Mouse (Mus musculus) neural tube, embryonic 13.5 days (tissue): ENCODE measurements at regions not wholly inside any gene's neighbourhood (a gene's known extent, or its start where the extent isn't known, plus 50 kb on each side); places are given as distances from the start of the nearest gene placed in this dataset.

Experiments
- ATAC-seq: fragments of 200-750 bp; cut with Nextera tagmentation; 2 replicates; pipeline ENCODE4 v1.8.0; 2017; ENCODE audit warnings: low read depth, mild to moderate bottlenecking, moderate TSS enrichment, moderate library complexity
- H3K27ac ChIP-seq: fragments of 300-500 bp; sonication (generic); replicated peaks from 2 replicates; pipeline ENCODE4 v1.5.1; 2015; ENCODE audit warnings: moderate library complexity, mild to moderate bottlenecking, inconsistent platforms
- H3K27me3 ChIP-seq: fragments of 300-500 bp; sonication (generic); 2 replicates; pipeline ENCODE4 v1.6.1; 2015; ENCODE audit warnings: mild to moderate bottlenecking, inconsistent platforms
- H3K36me3 ChIP-seq: fragments of 300-500 bp; sonication (generic); 2 replicates; pipeline ENCODE4 v1.6.1; 2015; ENCODE audit warnings: mild to moderate bottlenecking, inconsistent platforms
- H3K4me1 ChIP-seq: fragments of 300-500 bp; sonication (generic); replicated peaks from 2 replicates; pipeline ENCODE4 v1.6.1; 2015; ENCODE audit warnings: inconsistent platforms
- H3K4me2 ChIP-seq: fragments of 300-500 bp; sonication (generic); 2 replicates; pipeline ENCODE4 v1.6.1; 2015; ENCODE audit warnings: inconsistent platforms, mild to moderate bottlenecking, moderate library complexity
- H3K4me3 ChIP-seq: fragments of 300-500 bp; sonication (generic); 2 replicates; pipeline ENCODE4 v1.5.1; 2015; ENCODE audit warnings: mild to moderate bottlenecking, inconsistent platforms
- H3K9ac ChIP-seq: fragments of 300-500 bp; sonication (generic); 2 replicates; pipeline ENCODE4 v1.6.1; 2015; ENCODE audit warnings: moderate library complexity, mild to moderate bottlenecking, inconsistent platforms
- H3K9me3 ChIP-seq: fragments of 300-500 bp; sonication (generic); 2 replicates; pipeline ENCODE4 v1.6.1; 2016; ENCODE audit warnings: inconsistent platforms
- WGBS: fragments of 180-500 bp; shearing (Covaris S2); methylation state at CpG from one replicate; pipeline ENCODE4 v1.1.7; 2015; 5-methylcytosine and 5-hydroxymethylcytosine counted together

GRCm38 (mm10) chr14:76816666-76817065, 219.9 kb upstream of the Ccdc122 start:
- Histone ChIP-seq H3K4me2 (no peak overlapping the region), H3K27ac (no peak overlapping the region), H3K27me3 (no peaks in the 10 kb centered on the region), H3K4me1 (peaks cover 31% of the 10 kb centered on the region), H3K36me3 (no peaks in the 10 kb centered on the region), H3K9ac (no peak overlapping the region), H3K9me3 (no peaks in the 10 kb centered on the region), H3K4me3 (no peak overlapping the region)
- no peak for ATAC-seq
- WGBS: 81% methylated on average over 2 of the region's 2 CpGs

- ATAC-seq: no peak
- WGBS: 75% methylated on average over 14 of the region's 14 CpGs
- H3K27me3 ChIP-seq: no peaks in the 10 kb centered on the region
These were observed 224.3 kb upstream of the Ccdc122 start for GRCm38 (mm10) chr14:76812155-76812875.

GRCm38 (mm10) chr14:76810697-76811589, 225.6 kb upstream of the Ccdc122 start:
- no peak overlapping the region for H3K9ac ChIP-seq
- H3K36me3 ChIP-seq: no peaks in the 10 kb centered on the region
- H3K4me2 ChIP-seq: peak overlapping the region; percentile 17; the same call in 1 of the 2 replicates
- no peak overlapping the region for H3K27ac ChIP-seq
- ATAC-seq: no peak
- no peaks in the 10 kb centered on the region for H3K9me3 ChIP-seq
- H3K4me3 ChIP-seq: no peak overlapping the region
- 36% methylated on average over 21 of the region's 21 CpGs for WGBS
- 0 out of 2 replicates have a peak, but pooled peaks cover 6% of the 10 kb centered on the region for H3K4me1 ChIP-seq
- no peaks in the 10 kb centered on the region for H3K27me3 ChIP-seq

More at GRCm38 (mm10) chr14:76812155-76812875, 224.3 kb upstream of the Ccdc122 start:
- 0 out of 2 replicates have a peak, but pooled peaks cover 6% of the 10 kb centered on the region for H3K4me1 ChIP-seq
- H3K36me3 ChIP-seq: no peaks in the 10 kb centered on the region
- H3K27ac ChIP-seq: no peak overlapping the region
- H3K9me3 ChIP-seq: no peaks in the 10 kb centered on the region
- no peak overlapping the region for H3K9ac ChIP-seq
- H3K4me2 ChIP-seq: no peak overlapping the region
- no peak overlapping the region for H3K4me3 ChIP-seq

DNA sequence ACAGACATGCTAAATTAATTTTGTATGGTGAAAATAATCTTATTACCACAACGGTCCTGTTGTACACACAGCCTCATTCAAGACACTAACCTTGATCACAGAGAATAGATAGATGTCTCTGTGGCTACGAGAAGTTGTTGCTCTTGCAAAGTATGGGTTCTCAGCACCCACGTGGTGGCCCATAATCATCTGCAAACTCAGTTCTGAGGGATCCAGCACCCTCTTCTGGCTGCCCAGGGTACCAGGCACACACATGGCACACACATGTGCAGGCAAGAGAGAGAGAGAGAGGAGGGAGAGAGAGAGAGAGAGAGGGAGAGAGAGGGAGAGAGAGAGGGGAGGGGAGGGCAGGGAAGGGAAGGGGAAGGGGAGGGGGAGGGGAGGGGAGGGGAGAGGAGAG, 226.5 kb upstream of the Ccdc122 start:
- H3K9ac ChIP-seq: no peak overlapping the region
- no peaks in the 10 kb centered on the region for H3K27me3 ChIP-seq
- H3K4me3 ChIP-seq: no peak overlapping the region
- H3K27ac ChIP-seq: no peak overlapping the region
- H3K36me3 ChIP-seq: no peaks in the 10 kb centered on the region
- H3K9me3 ChIP-seq: no peaks in the 10 kb centered on the region
- WGBS: 89% methylated on average over 3 of the region's 3 CpGs
- no peak overlapping the region for H3K4me2 ChIP-seq
- ATAC-seq: no peak
- H3K4me1 ChIP-seq: 0 out of 2 replicates have a peak, but pooled peaks cover 6% of the 10 kb centered on the region

DNA sequence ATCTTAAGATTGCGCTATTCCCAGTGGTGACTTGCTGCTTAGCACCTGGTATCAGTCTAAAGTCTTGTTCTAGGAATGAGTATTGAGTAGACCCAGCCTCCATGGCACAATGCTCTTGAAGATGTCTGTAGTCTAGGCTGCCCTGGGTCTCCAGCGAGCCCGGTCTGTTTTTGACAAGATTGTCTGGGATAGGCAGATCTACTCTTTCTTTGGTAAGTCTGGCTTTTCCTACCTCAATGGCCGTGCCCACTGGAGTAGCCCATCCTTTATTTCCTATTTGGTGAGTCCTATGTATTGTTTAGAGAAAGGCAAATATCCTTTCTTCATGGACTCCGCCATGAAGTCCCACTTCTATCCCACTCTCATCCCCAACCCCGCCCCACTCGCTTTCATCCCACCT, 227.2 kb upstream of the Ccdc122 start:
- H3K4me3 ChIP-seq: no peak overlapping the region
- H3K4me1 ChIP-seq: 0 out of 2 replicates have a peak, but pooled peaks cover 6% of the 10 kb centered on the region
- ATAC-seq: no peak
- H3K36me3 ChIP-seq: no peaks in the 10 kb centered on the region
- H3K27ac ChIP-seq: no peak overlapping the region
- H3K9me3 ChIP-seq: no peaks in the 10 kb centered on the region
- no peak overlapping the region for H3K4me2 ChIP-seq
- H3K9ac ChIP-seq: no peak overlapping the region
- H3K27me3 ChIP-seq: no peaks in the 10 kb centered on the region
- 94% methylated on average over 7 of the region's 7 CpGs for WGBS

GRCm38 (mm10) chr14:76805151-76805785, 231.3 kb upstream of the Ccdc122 start:
- peaks cover under 1% of the 10 kb centered on the region for H3K4me1 ChIP-seq
- H3K9ac ChIP-seq: no peak overlapping the region
- no peaks in the 10 kb centered on the region for H3K36me3 ChIP-seq
- WGBS: 56% methylated on average over 13 of the region's 13 CpGs
- H3K9me3 ChIP-seq: no peaks in the 10 kb centered on the region
- no peak overlapping the region for H3K27ac ChIP-seq
- no peaks in the 10 kb centered on the region for H3K27me3 ChIP-seq
- H3K4me3 ChIP-seq: no peak overlapping the region
- no peak overlapping the region for H3K4me2 ChIP-seq
- ATAC-seq: no peak

- no peak for ATAC-seq
- Histone ChIP-seq H3K27ac (no peak overlapping the region), H3K27me3 (no peaks in the 10 kb centered on the region), H3K9me3 (no peaks in the 10 kb centered on the region), H3K4me1 (peaks cover 7% of the 10 kb centered on the region), H3K36me3 (no peaks in the 10 kb centered on the region), H3K4me3 (no peak overlapping the region), H3K4me2 (no peak overlapping the region), H3K9ac (no peak overlapping the region)
- 72% methylated on average over 6 of the region's 6 CpGs for WGBS
These were observed 232.0 kb upstream of the Ccdc122 start for GRCm38 (mm10) chr14:76804447-76805150.

DNA sequence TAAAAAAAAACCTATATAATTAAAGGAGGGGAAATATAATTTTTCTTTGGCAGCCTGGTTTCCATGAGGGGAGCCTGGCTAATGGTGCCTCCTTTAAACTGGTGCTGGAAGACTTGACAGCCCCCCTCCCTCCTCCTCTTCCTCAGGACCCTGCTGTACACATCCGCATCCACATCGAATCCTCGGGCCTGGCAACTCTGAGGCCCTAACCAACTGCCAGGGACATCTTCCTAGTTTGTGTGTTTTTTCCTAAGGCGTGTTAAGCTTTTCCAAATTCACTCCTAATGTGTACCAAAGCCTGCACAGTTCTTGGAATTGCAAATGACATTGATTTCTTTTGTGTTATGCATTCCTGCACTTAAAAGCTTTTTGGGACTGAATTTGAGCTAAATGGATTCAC, 236.4 kb upstream of the Ccdc122 start:
- no peak overlapping the region for H3K4me2 ChIP-seq
- H3K4me3 ChIP-seq: no peak overlapping the region
- no peak for ATAC-seq
- WGBS: 60% methylated on average over 4 of the region's 4 CpGs
- H3K27ac ChIP-seq: no peak overlapping the region
- H3K4me1 ChIP-seq: peaks cover 17% of the 10 kb centered on the region
- H3K36me3 ChIP-seq: no peaks in the 10 kb centered on the region
- no peak overlapping the region for H3K9ac ChIP-seq
- H3K27me3 ChIP-seq: no peaks in the 10 kb centered on the region
- H3K9me3 ChIP-seq: no peaks in the 10 kb centered on the region

- Histone ChIP-seq H3K4me3 (no peak overlapping the region), H3K9me3 (no peaks in the 10 kb centered on the region), H3K4me2 (no peak overlapping the region), H3K27me3 (no peaks in the 10 kb centered on the region), H3K9ac (no peak overlapping the region), H3K4me1 (peaks cover 17% of the 10 kb centered on the region), H3K27ac (no peak overlapping the region), H3K36me3 (no peaks in the 10 kb centered on the region)
- WGBS: 78% methylated on average over 6 of the region's 6 CpGs
- ATAC-seq: no peak
These were observed 236.8 kb upstream of the Ccdc122 start for GRCm38 (mm10) chr14:76799741-76800140.

GRCm38 (mm10) chr14:76798925-76799428, 237.6 kb upstream of the Ccdc122 start:
- Histone ChIP-seq H3K4me2 (no peak overlapping the region), H3K27me3 (no peaks in the 10 kb centered on the region), H3K36me3 (no peaks in the 10 kb centered on the region), H3K4me3 (no peak overlapping the region), H3K4me1 (peaks cover 17% of the 10 kb centered on the region), H3K27ac (no peak overlapping the region), H3K9me3 (no peaks in the 10 kb centered on the region), H3K9ac (no peak overlapping the region)
- no peak for ATAC-seq
- WGBS: 82% methylated on average over 8 of the region's 8 CpGs

GRCm38 (mm10) chr14:76798488-76798887, 238.1 kb upstream of the Ccdc122 start:
- ATAC-seq: no peak
- Histone ChIP-seq H3K4me2 (no peak overlapping the region), H3K27ac (no peak overlapping the region), H3K27me3 (no peaks in the 10 kb centered on the region), H3K4me1 (peaks cover 17% of the 10 kb centered on the region), H3K4me3 (no peak overlapping the region), H3K36me3 (no peaks in the 10 kb centered on the region), H3K9me3 (no peaks in the 10 kb centered on the region), H3K9ac (no peak overlapping the region)
- WGBS: 82% methylated on average over 6 of the region's 6 CpGs
